ENCODE assay signal across 7 mouse cellular contexts in genomic region chr11:78929345-78929744, GRCm38 (mm10). TPM values are rescaled to one million over a fixed set of nuclear protein-coding genes. Genes with fewer than 3 reads are reported as not detected.
DNase-seq lines count a peak whose midpoint lies in the region; ATAC-seq lines count a peak whose summit lies in the region.

No protein-coding gene starts in this region.

- peak; percentile 57 for DNase-seq in testis, postnatal 10 days (ENCODE audit: low spot score)
- DNase-seq in testis, postnatal 14 days (ENCODE audit: low spot score), result no peak
- DNase-seq in cerebellum, adult 9-11 months, result peak; percentile 79
- DNase-seq in heart, postnatal 14 days, result peak; percentile 78 to 85
- peak; percentile 28 to 36 for DNase-seq in left cerebral cortex, postnatal 25 days (ENCODE audit: low spot score in 2 of 2)
- no peak for DNase-seq in thymus, postnatal 10 days (ENCODE audit: low spot score in 2 of 2)

- ATAC-seq in activated CD4-positive, CD25-positive, alpha-beta regulatory T cell, adult 4 months, result no peak

- intact Hi-C loops in heart, postnatal 14 days (cut with DNase I), result no loop called here
- intact Hi-C loops in left cerebral cortex, postnatal 25 days (cut with DNase I), result no loop called here

RNA-seq across cellular contexts. Expression of gene Nos2, which starts 8.8 kb away (rescaled TPM):
- total RNA-seq in heart, postnatal 14 days (2021), result 1 to 10 TPM; 6.6 TPM
- under 1 TPM; 0.48 to 0.66 TPM for total RNA-seq in left cerebral cortex, postnatal 25 days (2021)
- polyA plus RNA-seq in activated CD4-positive, CD25-positive, alpha-beta regulatory T cell, adult 4 months (2017; shearing (Covaris generic)), result not detected

RNA-seq across cellular contexts. Expression of gene Lgals9, which starts 55.4 kb away (rescaled TPM):
- total RNA-seq in heart, postnatal 14 days (2021), result 10 to 100 TPM; 35.5 to 36.1 TPM
- total RNA-seq in left cerebral cortex, postnatal 25 days (2021), result 1 to 10 TPM; 4.8 to 4.9 TPM
- 100 to 1,000 TPM; 309 to 317 TPM for polyA plus RNA-seq in activated CD4-positive, CD25-positive, alpha-beta regulatory T cell, adult 4 months (2017; shearing (Covaris generic))

Comparison
In these comparisons a context has a peak if more than half of its experiments do, and no peak if none do; other contexts are left out.
1. DNase-seq: peak in testis, postnatal 10 days (single experiment), cerebellum, adult 9-11 months (single experiment), heart, postnatal 14 days (2 of 2) and left cerebral cortex, postnatal 25 days (2 of 2); none in testis, postnatal 14 days (single experiment) and thymus, postnatal 10 days (0 of 2).
2. RNA of gene Nos2, which starts 8.8 kb away (total RNA-seq): 6.6 TPM in heart, postnatal 14 days; 0.48 to 0.66 TPM in left cerebral cortex, postnatal 25 days; every median in the first group is over 4 times any median in the second.
3. RNA of gene Lgals9, which starts 55.4 kb away (total RNA-seq): 35.5 to 36.1 TPM in heart, postnatal 14 days; 4.8 to 4.9 TPM in left cerebral cortex, postnatal 25 days; every median in the first group is over 4 times any median in the second.